Mouse (Mus musculus): ENCODE data around the gene Zfp292. TPM values are rescaled to one million over a fixed set of nuclear protein-coding genes. Genes with fewer than 3 reads are reported as not detected.

Zfp292 gene
- polyA plus RNA-seq, 1 experiment from 2014 or later, result 25.0 TPM

DNA sequence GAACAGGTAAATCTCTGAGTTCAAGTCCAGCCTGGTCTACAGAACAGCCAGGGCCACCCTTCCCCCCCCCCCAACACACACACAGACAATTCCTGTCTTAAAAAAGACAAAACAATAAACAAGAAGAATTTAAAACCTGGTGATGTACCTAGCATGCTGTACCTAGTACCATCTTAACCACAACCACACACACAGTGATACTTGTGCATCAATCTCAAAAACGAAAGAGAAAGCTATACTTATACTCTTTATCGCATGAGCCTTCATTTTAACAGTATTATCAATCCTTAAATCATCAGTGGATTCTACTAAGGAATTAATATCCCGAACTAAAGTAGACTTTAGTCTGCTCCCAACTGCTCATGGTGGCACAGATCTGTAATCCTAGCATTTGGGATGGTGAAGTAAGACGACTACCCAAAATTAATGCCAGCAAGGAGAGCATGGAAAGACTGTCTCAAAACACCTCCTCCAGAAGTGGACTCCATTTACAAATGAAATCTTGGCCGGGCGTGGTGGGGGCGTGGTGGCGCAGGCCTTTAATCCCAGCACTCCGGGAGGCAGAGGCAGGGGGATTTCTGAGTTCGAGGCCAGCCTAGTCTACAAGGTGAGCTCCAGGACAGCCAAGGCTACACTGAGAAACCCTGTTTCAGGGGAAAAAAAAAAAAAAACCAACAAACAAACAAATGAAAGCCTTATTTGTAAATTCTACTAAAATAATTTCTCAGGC, 1.7 kb downstream of the Zfp292 start:
- Histone ChIP-seq H3K36me3 (replicated peaks) (peaks cover 43% of the 10 kb centered on the region), H3K27ac (replicated peaks) (no peak overlapping the region), H3K4me3 (peak overlapping the region; percentile 92), H3K9me3 (peaks cover 11% of the 10 kb centered on the region; the same call in 1 of the 2 replicates), H3K27me3 (replicated peaks; ENCODE audit: low read depth, poor library complexity, severe bottlenecking) (no peaks in the 10 kb centered on the region), H3K4me1 (peaks cover 22% of the 10 kb centered on the region)
- DNase-seq (ENCODE audit: low spot score), result no peak
- WGBS, result 90% methylated on average over 10 of the region's 10 CpGs

DNA sequence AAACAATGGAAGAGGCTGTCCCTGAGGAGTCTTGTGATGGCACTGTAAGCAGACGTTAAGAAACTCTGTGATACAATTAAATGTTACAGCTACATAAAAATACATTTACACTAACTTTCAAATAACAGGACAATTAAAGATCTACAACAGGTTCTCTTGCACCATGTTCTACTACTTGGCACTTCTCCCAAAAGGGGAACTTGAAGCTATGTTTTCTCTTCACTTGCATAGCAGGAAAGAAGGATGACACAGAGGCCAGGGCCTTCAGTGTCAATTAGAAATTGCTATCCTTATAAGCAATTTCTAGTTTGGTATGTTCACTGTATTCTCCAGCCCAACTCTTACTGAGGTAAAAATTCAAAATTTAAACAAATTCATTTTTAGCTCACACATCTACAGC, 8.5 kb downstream of the Zfp292 start:
- Histone ChIP-seq H3K36me3 (replicated peaks) (peaks cover 57% of the 10 kb centered on the region), H3K4me3 (no peak overlapping the region), H3K9me3 (peaks cover 11% of the 10 kb centered on the region; the same call in 1 of the 2 replicates), H3K27ac (replicated peaks) (no peak overlapping the region), H3K27me3 (replicated peaks; ENCODE audit: low read depth, poor library complexity, severe bottlenecking) (no peaks in the 10 kb centered on the region), H3K4me1 (no peaks in the 10 kb centered on the region)
- DNase-seq (ENCODE audit: low spot score), result no peak
- WGBS, result 84% methylated on average over 1 of the region's 1 CpGs

DNA sequence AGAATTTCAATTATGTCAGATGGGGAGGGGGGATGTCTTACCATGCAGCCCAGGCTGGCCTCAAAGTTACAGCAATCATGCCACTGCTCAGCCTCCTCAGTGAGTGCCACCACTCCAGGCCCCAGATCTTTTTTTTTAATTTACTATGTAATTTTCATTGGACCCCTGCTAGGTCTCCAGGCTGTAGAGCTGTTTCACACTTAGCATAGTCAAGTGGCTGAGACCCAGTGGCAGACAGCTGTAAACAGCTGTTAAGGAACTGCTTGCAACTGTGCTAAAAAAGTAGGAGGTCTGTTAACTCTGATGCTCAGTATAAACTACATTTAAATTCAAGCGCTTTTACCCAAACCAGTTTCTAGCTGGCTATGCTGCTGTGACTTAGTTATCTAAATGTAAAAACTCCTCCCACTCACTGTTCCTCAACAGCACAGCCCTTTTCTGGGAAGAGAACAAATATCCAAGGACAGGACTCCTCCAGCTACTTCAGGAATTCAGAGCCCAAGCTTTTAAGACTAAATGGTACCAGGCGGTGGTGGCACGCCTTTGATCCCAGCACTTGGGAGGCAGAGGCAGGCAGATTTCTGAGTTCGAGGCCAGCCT, 9.8 kb downstream of the Zfp292 start:
- peaks cover 47% of the 10 kb centered on the region for H3K36me3 ChIP-seq (replicated peaks)

DNA sequence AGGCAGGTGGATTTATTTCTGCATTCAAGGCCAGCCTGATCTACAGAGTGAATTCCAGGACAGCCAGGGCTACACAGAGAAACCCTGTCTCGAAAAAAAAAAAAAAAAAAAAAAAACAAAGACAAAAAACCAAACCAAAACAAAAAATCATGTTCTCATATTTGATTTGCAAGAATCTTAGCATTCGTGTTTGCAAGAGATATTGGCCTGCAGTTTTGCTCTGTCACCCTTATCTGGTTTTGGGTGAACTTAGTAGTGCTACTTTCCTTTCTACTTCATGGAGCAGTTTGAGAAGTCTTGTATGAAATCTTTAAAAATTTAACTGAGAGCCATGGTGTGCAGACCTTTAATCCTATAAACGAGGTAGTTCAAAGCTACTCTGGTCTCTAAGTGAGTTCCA, 12.9 kb downstream of the Zfp292 start:
- Histone ChIP-seq H3K9me3 (no peaks in the 10 kb centered on the region), H3K36me3 (replicated peaks) (peaks cover 19% of the 10 kb centered on the region), H3K4me3 (no peak overlapping the region), H3K4me1 (no peaks in the 10 kb centered on the region), H3K27ac (replicated peaks) (no peak overlapping the region), H3K27me3 (replicated peaks; ENCODE audit: low read depth, poor library complexity, severe bottlenecking) (no peaks in the 10 kb centered on the region)
- DNase-seq (ENCODE audit: low spot score), result no peak
- 86% methylated on average over 3 of the region's 3 CpGs for WGBS

More for the DNA sequence above, 9.8 kb downstream of the Zfp292 start:
- no peaks in the 10 kb centered on the region for H3K4me1 ChIP-seq
- no peak overlapping the region for H3K4me3 ChIP-seq
- no peaks in the 10 kb centered on the region for H3K27me3 ChIP-seq (replicated peaks; ENCODE audit: low read depth, poor library complexity, severe bottlenecking)
- peaks cover 10% of the 10 kb centered on the region; the same call in 1 of the 2 replicates for H3K9me3 ChIP-seq
- no peak overlapping the region for H3K27ac ChIP-seq (replicated peaks)
- DNase-seq (ENCODE audit: low spot score), result no peak
- 91% methylated on average over 4 of the region's 4 CpGs for WGBS

DNA sequence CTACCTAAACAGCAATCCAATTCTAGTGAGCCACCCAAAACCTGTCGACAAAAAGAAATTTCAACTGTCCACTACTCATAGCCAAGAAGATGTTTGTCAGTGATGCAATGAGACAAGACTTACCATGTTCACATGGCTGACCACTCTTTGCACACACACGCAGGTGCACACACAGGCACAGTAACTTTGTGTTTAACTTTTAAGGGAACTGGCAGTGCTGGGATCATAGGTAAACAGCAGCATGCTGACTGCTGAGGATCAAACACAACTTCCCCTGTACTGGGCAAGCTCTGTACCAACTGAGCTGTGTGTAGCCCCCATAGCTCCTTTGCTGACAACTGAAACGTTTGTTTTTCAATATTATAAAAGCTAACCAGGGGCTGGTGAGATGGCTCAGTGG, 21.3 kb downstream of the Zfp292 start:
- no peaks in the 10 kb centered on the region for H3K4me1 ChIP-seq
- 92% methylated on average over 3 of the region's 3 CpGs for WGBS
- no peaks in the 10 kb centered on the region for H3K9me3 ChIP-seq
- H3K27me3 ChIP-seq (replicated peaks; ENCODE audit: low read depth, poor library complexity, severe bottlenecking), result no peaks in the 10 kb centered on the region
- DNase-seq (ENCODE audit: low spot score), result no peak
- H3K36me3 ChIP-seq (replicated peaks), result peaks cover 21% of the 10 kb centered on the region
- no peak overlapping the region for H3K4me3 ChIP-seq
- no peak overlapping the region for H3K27ac ChIP-seq (replicated peaks)

DNA sequence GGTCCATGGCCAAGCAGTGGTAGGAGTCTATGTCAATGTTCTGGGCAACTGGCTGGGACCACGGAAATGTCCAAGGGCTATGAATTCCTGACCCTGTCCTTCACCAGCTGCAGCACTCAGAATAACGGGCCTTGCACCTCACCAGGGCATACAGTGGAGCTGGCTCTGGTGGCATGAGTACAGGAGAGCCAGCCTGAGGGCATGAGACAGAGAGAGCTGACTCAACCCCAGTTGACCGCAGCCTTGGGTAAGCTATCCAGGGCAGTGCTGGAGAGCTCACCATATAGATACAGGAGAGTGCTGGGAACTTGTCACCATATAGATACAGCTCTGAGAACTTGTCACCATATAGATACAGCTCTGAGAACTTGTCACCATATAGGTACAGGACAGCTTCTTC, 23.3 kb downstream of the Zfp292 start:
- Histone ChIP-seq H3K27me3 (replicated peaks; ENCODE audit: low read depth, poor library complexity, severe bottlenecking) (no peaks in the 10 kb centered on the region), H3K27ac (replicated peaks) (no peak overlapping the region), H3K4me3 (no peak overlapping the region), H3K9me3 (peaks cover 1% of the 10 kb centered on the region; the same call in 1 of the 2 replicates), H3K36me3 (replicated peaks) (peaks cover 24% of the 10 kb centered on the region), H3K4me1 (no peaks in the 10 kb centered on the region)
- WGBS, result 88% methylated on average over 3 of the region's 3 CpGs
- DNase-seq (ENCODE audit: low spot score), result no peak

DNA sequence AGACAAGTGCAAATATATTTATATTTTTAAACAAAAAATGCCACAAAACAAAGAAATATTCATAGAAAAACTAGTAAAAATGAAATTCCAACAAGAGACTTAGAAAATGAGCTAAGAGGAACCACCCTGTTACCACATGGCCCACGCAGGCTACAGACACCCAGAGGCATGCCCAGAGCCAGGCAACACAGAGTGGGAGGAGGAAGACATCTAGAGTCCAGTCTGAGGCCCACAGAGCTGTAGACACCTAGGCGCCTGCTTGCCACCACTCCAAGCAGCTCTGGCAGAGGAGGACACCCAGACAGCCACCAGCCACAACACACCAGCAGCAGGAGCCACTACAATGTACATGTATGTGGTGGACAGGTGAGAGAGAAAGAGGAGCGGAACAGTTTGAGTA, 23.9 kb downstream of the Zfp292 start:
- Histone ChIP-seq H3K4me1 (no peaks in the 10 kb centered on the region), H3K9me3 (peaks cover 6% of the 10 kb centered on the region; the same call in 1 of the 2 replicates), H3K36me3 (replicated peaks) (peaks cover 29% of the 10 kb centered on the region), H3K4me3 (no peak overlapping the region), H3K27ac (replicated peaks) (no peak overlapping the region), H3K27me3 (replicated peaks; ENCODE audit: low read depth, poor library complexity, severe bottlenecking) (no peaks in the 10 kb centered on the region)
- no peak for DNase-seq (ENCODE audit: low spot score)
- WGBS, result 95% methylated on average over 3 of the region's 3 CpGs

DNA sequence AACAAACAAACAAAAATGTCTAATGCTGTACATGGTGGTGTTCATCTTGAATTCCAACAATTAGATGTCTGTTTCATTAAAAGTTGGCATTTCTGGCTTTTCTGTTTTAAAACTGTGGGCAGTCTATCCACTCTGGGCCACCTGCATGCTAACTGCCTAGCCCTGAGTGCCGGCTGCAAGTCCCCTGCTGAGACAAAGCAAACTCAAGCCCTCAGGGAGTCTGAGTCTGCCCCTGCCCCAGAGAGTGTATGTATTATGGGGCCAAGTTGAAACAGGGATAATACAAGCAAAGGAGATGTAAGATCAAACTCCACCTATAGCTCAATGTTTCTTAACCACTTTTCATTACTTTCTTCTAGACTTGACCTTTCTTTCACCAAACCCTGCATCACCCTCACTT, 26.8 kb downstream of the Zfp292 start:
- H3K4me1 ChIP-seq, result no peaks in the 10 kb centered on the region
- H3K9me3 ChIP-seq, result peaks cover 7% of the 10 kb centered on the region; the same call in 1 of the 2 replicates
- H3K4me3 ChIP-seq, result no peak overlapping the region
- DNase-seq (ENCODE audit: low spot score), result no peak
- 24% methylated on average over 1 of the region's 1 CpGs for WGBS
- peaks cover 45% of the 10 kb centered on the region for H3K36me3 ChIP-seq (replicated peaks)
- no peak overlapping the region for H3K27ac ChIP-seq (replicated peaks)
- no peaks in the 10 kb centered on the region for H3K27me3 ChIP-seq (replicated peaks; ENCODE audit: low read depth, poor library complexity, severe bottlenecking)

DNA sequence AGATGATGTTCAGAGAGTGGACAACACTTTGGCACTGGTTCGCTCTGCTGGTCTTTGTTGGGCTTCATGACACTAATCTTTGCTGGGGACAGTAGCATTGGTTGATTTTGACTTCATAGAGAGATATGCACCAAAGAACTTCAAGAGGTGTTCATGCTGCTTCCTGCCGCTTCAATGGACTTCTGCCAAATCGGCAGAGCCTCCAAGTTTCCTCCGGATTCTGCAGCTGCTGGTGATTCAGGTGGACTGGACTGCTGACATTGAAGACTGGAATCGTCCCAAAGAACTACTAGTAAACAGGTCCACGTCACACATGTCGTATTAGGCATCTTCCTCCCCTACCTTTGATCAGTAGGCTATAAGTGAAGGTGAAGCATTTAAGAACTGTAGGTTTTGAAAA, 30.7 kb downstream of the Zfp292 start:
- Histone ChIP-seq H3K4me3 (no peak overlapping the region), H3K4me1 (no peaks in the 10 kb centered on the region), H3K27ac (replicated peaks) (no peak overlapping the region), H3K9me3 (peaks cover 7% of the 10 kb centered on the region; the same call in 1 of the 2 replicates), H3K27me3 (replicated peaks; ENCODE audit: low read depth, poor library complexity, severe bottlenecking) (no peaks in the 10 kb centered on the region), H3K36me3 (replicated peaks) (peaks cover 65% of the 10 kb centered on the region)
- DNase-seq (ENCODE audit: low spot score), result no peak
- 95% methylated on average over 7 of the region's 7 CpGs for WGBS

DNA sequence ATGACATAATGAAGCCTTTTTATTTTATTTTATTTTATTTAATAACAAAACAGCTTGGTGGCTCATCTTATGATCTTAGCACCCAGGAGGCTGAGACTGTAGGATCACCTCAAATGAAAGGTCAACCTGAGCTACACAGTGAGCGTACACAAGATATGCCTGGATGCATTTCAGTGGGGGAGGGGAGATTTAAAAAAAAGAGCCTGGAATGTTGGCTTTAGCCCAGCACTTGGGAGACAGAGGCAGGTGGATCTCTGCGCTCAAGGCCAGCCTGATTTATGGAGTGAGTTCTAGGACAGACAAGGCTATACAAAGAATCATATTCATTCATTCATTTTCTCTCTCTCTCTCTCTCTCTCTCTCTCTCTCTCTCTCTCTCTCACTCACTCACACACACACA, 32.6 kb downstream of the Zfp292 start:
- Histone ChIP-seq H3K36me3 (replicated peaks) (peaks cover 65% of the 10 kb centered on the region), H3K4me3 (no peak overlapping the region), H3K27ac (replicated peaks) (no peak overlapping the region), H3K4me1 (no peaks in the 10 kb centered on the region), H3K27me3 (replicated peaks; ENCODE audit: low read depth, poor library complexity, severe bottlenecking) (no peaks in the 10 kb centered on the region), H3K9me3 (peaks cover 7% of the 10 kb centered on the region; the same call in 1 of the 2 replicates)
- no peak for DNase-seq (ENCODE audit: low spot score)
- WGBS, result 95% methylated on average over 2 of the region's 2 CpGs

DNA sequence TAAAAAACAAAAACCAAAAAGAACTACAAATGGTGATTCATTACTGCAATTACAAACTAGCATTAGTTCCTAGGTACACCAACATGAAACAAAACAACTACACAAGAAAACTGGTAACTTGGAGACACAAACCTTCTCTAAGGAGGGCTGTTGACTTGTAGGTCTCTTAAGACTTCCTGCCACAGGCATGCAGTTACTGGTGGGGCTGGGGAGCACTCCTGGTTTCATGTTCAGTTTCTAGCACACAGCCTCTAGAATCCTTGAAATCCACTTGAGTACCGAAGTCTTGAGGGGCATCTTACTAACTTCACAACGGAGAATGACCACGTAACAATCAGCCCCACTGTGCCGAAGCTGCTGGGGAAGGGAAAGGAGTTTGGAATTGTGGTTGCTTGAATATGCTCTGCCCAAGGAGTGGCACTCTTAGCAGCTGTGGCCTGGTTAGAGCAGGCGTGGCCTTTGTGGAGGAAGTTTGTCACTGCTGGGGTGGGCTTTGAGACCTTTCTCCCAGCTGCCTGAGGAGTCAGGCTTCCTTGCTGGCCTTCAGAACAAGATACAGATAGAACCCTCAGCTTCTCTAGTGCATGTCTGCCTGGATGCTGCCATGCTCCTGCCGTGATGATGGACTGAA, 35.0 kb downstream of the Zfp292 start:
- Histone ChIP-seq H3K4me1 (no peaks in the 10 kb centered on the region), H3K9me3 (no peaks in the 10 kb centered on the region), H3K4me3 (no peak overlapping the region), H3K36me3 (replicated peaks) (peaks cover 49% of the 10 kb centered on the region), H3K27ac (replicated peaks) (no peak overlapping the region), H3K27me3 (replicated peaks; ENCODE audit: low read depth, poor library complexity, severe bottlenecking) (no peaks in the 10 kb centered on the region)
- no peak for DNase-seq (ENCODE audit: low spot score)
- 93% methylated on average over 6 of the region's 6 CpGs for WGBS

DNA sequence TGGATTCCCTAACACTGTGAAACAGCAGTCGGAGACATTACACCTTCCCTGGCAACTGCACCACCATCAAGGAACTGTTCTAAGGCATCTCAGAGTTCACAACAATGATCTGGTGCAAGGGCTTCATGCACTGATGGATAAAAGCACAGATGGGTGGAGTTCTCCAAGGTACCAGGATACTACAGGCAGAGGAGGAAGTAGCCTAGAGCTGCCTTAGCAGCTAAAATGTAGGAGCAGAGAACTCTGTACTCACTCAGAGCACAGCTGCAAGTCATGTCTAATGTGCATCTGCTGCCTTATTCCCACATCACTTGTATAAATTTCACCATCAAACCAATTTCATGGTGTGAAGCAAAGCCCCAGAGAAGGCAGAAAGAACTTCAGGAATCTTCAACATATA, 38.9 kb downstream of the Zfp292 start:
- WGBS, result 96% methylated on average over 1 of the region's 1 CpGs

DNA sequence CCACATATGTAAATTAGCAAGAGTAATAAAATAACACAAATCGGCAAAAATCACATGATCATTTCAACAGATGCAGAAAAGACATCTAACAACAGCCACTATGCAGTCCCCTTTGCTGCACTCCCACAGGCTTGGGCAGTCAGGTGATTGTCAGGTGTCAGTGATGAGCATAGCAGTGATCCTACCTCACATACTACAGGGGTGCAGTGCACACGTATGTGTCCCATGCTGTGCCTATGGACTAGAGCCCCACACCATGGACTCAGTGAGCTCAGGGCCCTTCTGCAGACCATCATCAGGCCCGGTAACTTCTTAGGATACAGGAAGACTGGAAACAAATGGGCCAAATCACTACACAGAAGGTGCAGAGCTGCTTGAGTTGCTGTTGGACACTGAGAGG, 39.9 kb downstream of the Zfp292 start:
- Histone ChIP-seq H3K36me3 (replicated peaks) (peaks cover 23% of the 10 kb centered on the region), H3K27me3 (replicated peaks; ENCODE audit: low read depth, poor library complexity, severe bottlenecking) (no peaks in the 10 kb centered on the region), H3K27ac (replicated peaks) (no peak overlapping the region), H3K4me1 (no peaks in the 10 kb centered on the region), H3K4me3 (no peak overlapping the region), H3K9me3 (no peaks in the 10 kb centered on the region)
- WGBS, result 93% methylated on average over 3 of the region's 3 CpGs
- no peak for DNase-seq (ENCODE audit: low spot score)

More for the DNA sequence above, 38.9 kb downstream of the Zfp292 start:
- Histone ChIP-seq H3K9me3 (no peaks in the 10 kb centered on the region), H3K27ac (replicated peaks) (no peak overlapping the region), H3K4me3 (no peak overlapping the region), H3K4me1 (no peaks in the 10 kb centered on the region), H3K36me3 (replicated peaks) (peaks cover 22% of the 10 kb centered on the region), H3K27me3 (replicated peaks; ENCODE audit: low read depth, poor library complexity, severe bottlenecking) (no peaks in the 10 kb centered on the region)
- no peak for DNase-seq (ENCODE audit: low spot score)

Measured in embryonic facial prominence, embryonic 10.5 days (tissue).